In genomic region chr8:83977646-83978045, GRCm38 (mm10) we compare ENCODE assay signal across 10 mouse cellular contexts. TPM values are rescaled to one million over a fixed set of nuclear protein-coding genes. Genes with fewer than 3 reads are reported as not detected.
DNase-seq lines count a peak whose midpoint lies in the region; ATAC-seq and TF ChIP-seq lines count a peak whose summit lies in the region.
"Had no signal": no experiment of that assay in that cellular context is flagged by ENCODE, and none has a peak within 500 bp of the region (broad histone marks: within the 10 kb centered on the region; RNA-seq: fewer than 3 reads in every experiment).

No protein-coding gene starts in this region.

- H3K9ac ChIP-seq in heart, embryonic 13.5 days = peak overlapping the region; percentile 69

- peaks cover 35% of the 10 kb centered on the region for H3K36me3 ChIP-seq in heart, embryonic 13.5 days

- H3K4me1 ChIP-seq in heart, embryonic 13.5 days = peaks cover 73% of the 10 kb centered on the region

- TF ChIP-seq CTCF in left cerebral cortex, adult 2 months (IDR thresholded peaks at IDR 0.05) = no peak

- WGBS in heart, embryonic 13.5 days = 38% methylated on average over 6 of the region's 6 CpGs

- no peaks in the 10 kb centered on the region for H3K9me3 ChIP-seq in heart, embryonic 13.5 days

- intact Hi-C loops in left cerebral cortex, adult 2 months (cut with DNase I) = loop anchor here (2.0 kb wide), 1 partner anchor 17 kb away; no protein-coding TSS in a partner anchor
- intact Hi-C loops in left cerebral cortex, postnatal 14 days (cut with DNase I) = no loop called here

- peak overlapping the region; percentile 3; the same call in 1 of the 2 replicates for H3K4me3 ChIP-seq in left cerebral cortex, adult 2 months
- H3K4me3 ChIP-seq in heart, embryonic 13.5 days = peak overlapping the region; percentile 6; the same call in 1 of the 2 replicates

- H3K27ac ChIP-seq in left cerebral cortex, adult 2 months = no peak overlapping the region; the same call in 1 of the 2 replicates
- peak overlapping the region; percentile 95 for H3K27ac ChIP-seq in heart, embryonic 13.5 days (replicated peaks)

- no peak for ATAC-seq in heart, embryonic 13.5 days (ENCODE audit: extremely low read depth, insufficient number of reproducible peaks, low FRiP score, low TSS enrichment)
- ATAC-seq: inflammation-experienced regulatory T-cells, adult 6 months; Patski had no signal

- H3K4me2 ChIP-seq in heart, embryonic 13.5 days = peak overlapping the region; percentile 42

- no peak for DNase-seq in left cerebral cortex, adult 2 months (ENCODE audit: extremely low spot score in 1 of 2, low spot score in 2 of 2)
- no peak for DNase-seq in left cerebral cortex, postnatal 14 days (ENCODE audit: low spot score in 2 of 2)
- peak; percentile 69 for DNase-seq in kidney, adult 9 months
- DNase-seq in lung, postnatal 25 days (ENCODE audit: low spot score) = peak; percentile 50
- no peak for DNase-seq in urinary bladder, postnatal 36 days (ENCODE audit: low spot score in 2 of 2)
- no peak for DNase-seq in embryo, embryonic 9.5 days (ENCODE audit: extremely low spot score)
- no peak for DNase-seq in right cerebral cortex, adult 18-20 months

- H3K27me3 ChIP-seq in heart, embryonic 13.5 days (replicated peaks) = no peaks in the 10 kb centered on the region
- H3K27me3 ChIP-seq: Patski had no signal

RNA-seq across cellular contexts. Expression of gene Prkaca, which starts 4.9 kb away (rescaled TPM):
- total RNA-seq in left cerebral cortex, adult 2 months (2021) = 100 to 1,000 TPM; 236 to 250 TPM
- total RNA-seq in left cerebral cortex, postnatal 14 days (2021) = 100 to 1,000 TPM; 268 to 280 TPM
- polyA plus RNA-seq in heart, embryonic 13.5 days (2015; fragmentation: Nextera tagmentation; extraction: Ambion mirVana) = 197 and 206 TPM in 2 replicates

RNA-seq across cellular contexts. Expression of gene Samd1, which starts 19.8 kb away (rescaled TPM):
- total RNA-seq in left cerebral cortex, adult 2 months (2021) = 10 to 100 TPM; 39.3 to 43.7 TPM
- 10 to 100 TPM; 51.3 to 52.0 TPM for total RNA-seq in left cerebral cortex, postnatal 14 days (2021)
- 4.8 and 5.7 TPM in 2 replicates for polyA plus RNA-seq in heart, embryonic 13.5 days (2015; fragmentation: Nextera tagmentation; extraction: Ambion mirVana)

RNA-seq across cellular contexts. Expression of gene Asf1b, which starts 22.3 kb away (rescaled TPM):
- under 1 TPM; 0.35 to 0.66 TPM for total RNA-seq in left cerebral cortex, adult 2 months (2021)
- under 1 TPM; 0.72 to 0.79 TPM for total RNA-seq in left cerebral cortex, postnatal 14 days (2021)
- 57.0 and 62.7 TPM in 2 replicates for polyA plus RNA-seq in heart, embryonic 13.5 days (2015; fragmentation: Nextera tagmentation; extraction: Ambion mirVana)

RNA-seq across cellular contexts. Expression of gene Gm10644, which starts 22.6 kb away (rescaled TPM):
- total RNA-seq in left cerebral cortex, adult 2 months (2021) = under 1 TPM; 0.44 to 0.63 TPM
- total RNA-seq in left cerebral cortex, postnatal 14 days (2021) = under 1 TPM; 0.19 to 0.20 TPM
- 0.41 and 0.55 TPM in 2 replicates for polyA plus RNA-seq in heart, embryonic 13.5 days (2015; fragmentation: Nextera tagmentation; extraction: Ambion mirVana)

RNA-seq across cellular contexts. Expression of gene 1700067K01Rik, which starts 23.7 kb away (rescaled TPM):
- under 1 TPM in 1 of 2 experiments, not detected in 1; 0.41 TPM for total RNA-seq in left cerebral cortex, adult 2 months (2021)
- total RNA-seq in left cerebral cortex, postnatal 14 days (2021) = under 1 TPM; 0.40 to 0.57 TPM
- 0.50 and 0.53 TPM in 2 replicates for polyA plus RNA-seq in heart, embryonic 13.5 days (2015; fragmentation: Nextera tagmentation; extraction: Ambion mirVana)

Comparison
In these comparisons a context has a peak if more than half of its experiments do, and no peak if none do; other contexts are left out.
1. DNase-seq: peak in kidney, adult 9 months (single experiment) and lung, postnatal 25 days (single experiment); none in left cerebral cortex, adult 2 months (0 of 2), left cerebral cortex, postnatal 14 days (0 of 2), urinary bladder, postnatal 36 days (0 of 2), embryo, embryonic 9.5 days (single experiment) and right cerebral cortex, adult 18-20 months (single experiment).